Mouse (Mus musculus): Measurements from ENCODE around the gene Trove2. TPM values are rescaled to one million over a fixed set of nuclear protein-coding genes. Genes with fewer than 3 reads are reported as not detected.

Gene Trove2
- polyA plus RNA-seq, 1 experiment from 2014 or later = 13.8 TPM

DNA sequence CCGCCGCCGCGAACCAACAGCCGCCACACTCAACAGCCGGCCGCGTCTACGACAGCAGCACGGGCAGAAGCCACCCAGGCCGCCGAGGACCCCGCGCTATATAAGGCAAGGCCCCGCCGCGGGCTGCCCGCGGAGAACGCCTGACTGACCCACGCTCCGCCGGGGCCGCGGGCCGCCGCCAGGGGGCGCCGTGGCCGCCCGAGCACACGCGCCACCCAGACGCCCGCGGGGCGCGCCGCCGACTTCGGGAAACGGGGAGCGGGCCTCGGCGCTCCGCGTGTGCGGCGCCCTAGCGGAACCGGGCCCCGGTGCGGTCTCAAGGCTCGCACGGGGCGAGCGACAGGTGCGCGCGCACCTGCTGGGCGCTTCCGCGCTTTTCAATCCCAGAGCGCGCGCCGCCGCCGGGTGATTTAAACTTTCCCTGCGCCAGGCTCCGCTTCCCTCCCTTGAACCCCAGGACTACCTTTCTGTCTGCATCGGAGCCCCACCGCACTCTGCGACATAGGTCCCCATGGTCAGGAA is 74.1 kb downstream of the Trove2 start, which contains the start of gene Cdc73:
TSS of gene Cdc73 (minus strand) at position 153 of the 522 bp plus-strand sequence.
- H3K4me3 ChIP-seq (ENCODE audit: low read depth, low read length) = peak within 1 kb of the TSS; percentile 85
- no peaks in the 10 kb centered on the region for H3K9me3 ChIP-seq (ENCODE audit: control insufficient read depth, low read length)
- ATAC-seq (replicated peaks; ENCODE audit: low FRiP score, low TSS enrichment, low read depth) = peak; percentile 99
- WGBS = under 1% methylated on average over 67 of the region's 74 CpGs
- H3K27me3 ChIP-seq (replicated peaks; ENCODE audit: control insufficient read depth, insufficient read depth, low read length) = no peaks in the 10 kb centered on the region
- H3K4me1 ChIP-seq (replicated peaks; ENCODE audit: control insufficient read depth, insufficient read depth, low read length) = peaks cover 6% of the 10 kb centered on the region
- H3K36me3 ChIP-seq (ENCODE audit: control insufficient read depth, insufficient read depth, low read length) = peaks cover 7% of the 10 kb centered on the region
- peak within 1 kb of the TSS; percentile 84 for H3K27ac ChIP-seq (ENCODE audit: low read depth)
- peak within 1 kb of the TSS; percentile 82 for H3K4me2 ChIP-seq (ENCODE audit: low read length)
- peak within 1 kb of the TSS; percentile 90 for H3K9ac ChIP-seq (ENCODE audit: low read length)
- peak; percentile 79 for DNase-seq (ENCODE audit: low spot score)

GRCm38 (mm10) chr1:143702141-143702740 is 74.6 kb downstream of the Trove2 start:
- peaks cover 11% of the 10 kb centered on the region for H3K36me3 ChIP-seq (ENCODE audit: control insufficient read depth, insufficient read depth, low read length)
- H3K4me1 ChIP-seq (replicated peaks; ENCODE audit: control insufficient read depth, insufficient read depth, low read length) = peaks cover 6% of the 10 kb centered on the region
- no peaks in the 10 kb centered on the region for H3K9me3 ChIP-seq (ENCODE audit: control insufficient read depth, low read length)
- no peaks in the 10 kb centered on the region for H3K27me3 ChIP-seq (replicated peaks; ENCODE audit: control insufficient read depth, insufficient read depth, low read length)
- WGBS = under 1% methylated on average over 36 of the region's 48 CpGs
- H3K4me2 ChIP-seq (ENCODE audit: low read length) = peak overlapping the region; percentile 82
- peak overlapping the region; percentile 90 for H3K9ac ChIP-seq (ENCODE audit: low read length)
- ATAC-seq (replicated peaks; ENCODE audit: low FRiP score, low TSS enrichment, low read depth) = peak; percentile 72
- peak; percentile 95 for DNase-seq (ENCODE audit: low spot score)
- H3K27ac ChIP-seq (ENCODE audit: low read depth) = peak overlapping the region; percentile 84
- peak overlapping the region; percentile 85 for H3K4me3 ChIP-seq (ENCODE audit: low read depth, low read length)

DNA sequence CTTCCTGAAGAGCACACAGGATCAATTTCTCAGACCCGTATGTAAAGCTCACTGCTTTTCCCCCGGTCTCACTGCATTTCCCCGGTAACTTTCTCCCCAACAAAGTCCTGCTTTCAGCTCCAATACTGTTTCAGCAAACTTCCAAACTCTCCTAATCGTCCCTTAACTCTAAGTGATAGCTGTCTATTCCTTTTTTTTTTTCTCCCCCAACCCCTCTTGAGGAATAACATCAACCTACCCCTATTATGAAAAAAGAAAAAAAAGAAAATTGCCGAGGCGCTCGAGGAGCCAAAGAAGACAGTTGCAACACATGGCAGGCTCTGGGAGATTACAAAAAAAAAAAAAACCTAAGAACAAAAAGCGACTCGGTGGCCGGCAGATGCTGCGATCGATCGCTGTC is 75.1 kb downstream of the Trove2 start:
- WGBS = under 1% methylated on average over 13 of the region's 13 CpGs
- H3K27ac ChIP-seq (ENCODE audit: low read depth) = no peak overlapping the region
- H3K36me3 ChIP-seq (ENCODE audit: control insufficient read depth, insufficient read depth, low read length) = peaks cover 16% of the 10 kb centered on the region
- no peak for ATAC-seq (replicated peaks; ENCODE audit: low FRiP score, low TSS enrichment, low read depth)
- H3K9me3 ChIP-seq (ENCODE audit: control insufficient read depth, low read length) = no peaks in the 10 kb centered on the region
- peak overlapping the region; percentile 82 for H3K4me2 ChIP-seq (ENCODE audit: low read length)
- peaks cover 6% of the 10 kb centered on the region for H3K4me1 ChIP-seq (replicated peaks; ENCODE audit: control insufficient read depth, insufficient read depth, low read length)
- no peaks in the 10 kb centered on the region for H3K27me3 ChIP-seq (replicated peaks; ENCODE audit: control insufficient read depth, insufficient read depth, low read length)
- peak overlapping the region; percentile 90 for H3K9ac ChIP-seq (ENCODE audit: low read length)
- DNase-seq (ENCODE audit: low spot score) = no peak
- peak overlapping the region; percentile 85 for H3K4me3 ChIP-seq (ENCODE audit: low read depth, low read length)

Other genes with a start within 250 kb of the Trove2 start
- 0.43 and 0.52 TPM in 2 replicates for gene B3galt2, start 136.4 kb downstream of the Trove2 start, polyA plus RNA-seq (2014; fragmentation: Nextera tagmentation; extraction: Ambion mirVana)
- 18.1 and 22.8 TPM in 2 replicates for gene Cdc73, start 74.2 kb downstream of the Trove2 start, polyA plus RNA-seq (2014; fragmentation: Nextera tagmentation; extraction: Ambion mirVana)
- 57.6 and 63.7 TPM in 2 replicates for gene Glrx2, start 60.7 kb downstream of the Trove2 start, polyA plus RNA-seq (2014; fragmentation: Nextera tagmentation; extraction: Ambion mirVana)
- gene Uchl5, start 204 bp upstream of the Trove2 start, polyA plus RNA-seq (2014; fragmentation: Nextera tagmentation; extraction: Ambion mirVana) = 75.3 and 81.8 TPM in 2 replicates
- gene Rgs2, start 227.1 kb upstream of the Trove2 start, polyA plus RNA-seq (2014; fragmentation: Nextera tagmentation; extraction: Ambion mirVana) = 38.4 and 39.8 TPM in 2 replicates

Measured in intestine, embryonic 14.5 days (tissue).